Mouse (Mus musculus) ovary, postnatal 10 days (tissue): ENCODE data around the gene Fam186b.
"Not testable (repeated sequence)": the region's sequence is repeated elsewhere in the genome, so short reads cannot be mapped to it uniquely, and the experiment has no call there.

Experiments
- DNase-seq: peaks from one replicate; pipeline ENCODE4 v3.0.0; 2022; ENCODE audit warnings: low spot score

The Fam186b gene

GRCm38 (mm10) chr15:99259730-99260252, 35.9 kb downstream of the Fam186b start:
- DNase-seq: no peak

DNA sequence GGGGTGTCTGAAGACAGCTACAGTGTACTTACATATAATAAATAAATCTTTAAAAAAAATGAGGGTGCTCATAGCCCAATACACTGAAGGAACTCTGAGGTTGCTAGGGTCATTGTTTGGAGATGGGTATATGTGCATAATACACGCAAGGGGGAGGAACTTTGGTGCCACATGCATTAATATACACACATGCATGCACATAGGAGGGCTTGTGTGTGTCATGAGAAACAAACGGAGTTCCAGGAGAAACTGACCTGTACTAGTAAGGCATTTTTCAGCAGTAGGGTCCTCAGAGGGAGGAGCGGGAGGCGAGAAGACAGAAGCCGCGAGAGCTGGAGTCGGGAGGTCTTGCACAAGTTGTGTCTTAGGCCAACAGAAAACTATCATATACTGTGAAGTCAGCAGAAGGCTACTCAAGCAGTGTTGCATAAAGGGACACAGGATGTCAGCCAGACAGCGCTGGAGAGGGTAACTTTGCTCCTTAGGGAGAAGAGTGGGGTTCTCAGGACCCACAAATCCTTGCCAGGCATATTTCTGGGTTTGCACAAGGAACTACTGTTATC, 36.4 kb downstream of the Fam186b start:
- no peak for DNase-seq

- DNase-seq: no peak
Measured at GRCm38 (mm10) chr15:99255241-99255749, 40.4 kb downstream of the Fam186b start.

- DNase-seq: no peak
Measured at GRCm38 (mm10) chr15:99254477-99255005, 41.1 kb downstream of the Fam186b start.

DNA sequence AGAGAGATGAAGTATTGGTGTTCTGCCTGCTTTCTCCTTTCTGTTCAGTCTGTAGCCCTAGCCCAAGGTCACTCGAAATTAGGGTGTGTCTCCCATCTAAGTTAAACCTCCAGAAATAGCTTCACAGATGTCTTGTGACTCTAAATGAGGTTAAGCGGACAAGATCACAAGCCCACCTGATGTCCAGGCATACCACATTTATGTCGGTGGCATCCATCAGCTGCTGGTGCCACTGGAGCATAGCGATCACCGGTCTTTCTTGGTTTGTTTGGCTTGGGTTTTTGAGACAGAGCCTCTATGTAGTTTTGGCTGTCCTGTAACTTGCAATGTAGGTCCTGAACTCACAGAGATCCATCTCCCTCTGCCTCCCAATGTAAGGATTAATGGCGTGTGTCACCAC, 41.9 kb downstream of the Fam186b start:
- no peak for DNase-seq

GRCm38 (mm10) chr15:99253175-99253479, 42.6 kb downstream of the Fam186b start:
- not testable (repeated sequence) for DNase-seq

DNA sequence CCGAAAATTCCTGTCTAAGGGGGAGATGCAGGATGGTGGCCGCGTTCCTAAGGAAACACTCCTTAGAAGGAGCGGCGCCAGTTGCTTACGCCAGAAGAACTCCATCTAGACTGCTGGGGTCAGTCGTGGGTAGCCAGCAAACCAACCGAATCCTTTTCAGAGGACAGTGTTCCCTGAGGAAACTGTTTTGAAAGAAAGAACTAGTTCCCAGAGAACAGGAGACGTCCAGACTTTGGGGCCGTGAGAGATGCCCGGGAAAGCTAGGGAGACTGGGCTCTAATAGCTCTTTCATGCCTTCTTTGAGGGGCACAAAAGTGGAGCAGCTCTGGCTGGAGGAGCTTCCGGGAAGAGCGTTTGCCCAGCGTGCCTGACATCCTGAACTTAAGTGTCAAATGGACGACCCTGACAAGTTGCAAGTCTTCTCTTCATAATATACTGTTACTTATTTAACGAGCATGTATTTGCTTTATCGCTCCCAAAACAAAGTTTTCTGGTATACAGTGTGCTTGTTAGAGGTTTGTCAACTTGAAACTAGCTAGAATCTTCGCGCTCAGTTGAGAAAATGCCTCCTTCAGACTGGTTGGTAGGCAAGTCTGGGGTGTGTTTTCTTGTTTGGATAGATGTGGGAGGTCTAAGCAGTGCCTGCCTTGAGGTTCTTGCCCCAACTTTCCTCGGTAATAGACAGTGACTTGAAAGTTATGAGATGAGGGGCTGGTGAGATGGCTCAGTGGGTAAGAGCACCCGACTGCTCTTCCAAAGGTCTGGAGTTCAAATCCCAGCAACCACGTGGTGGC, 43.1 kb downstream of the Fam186b start:
- no peak for DNase-seq

DNA sequence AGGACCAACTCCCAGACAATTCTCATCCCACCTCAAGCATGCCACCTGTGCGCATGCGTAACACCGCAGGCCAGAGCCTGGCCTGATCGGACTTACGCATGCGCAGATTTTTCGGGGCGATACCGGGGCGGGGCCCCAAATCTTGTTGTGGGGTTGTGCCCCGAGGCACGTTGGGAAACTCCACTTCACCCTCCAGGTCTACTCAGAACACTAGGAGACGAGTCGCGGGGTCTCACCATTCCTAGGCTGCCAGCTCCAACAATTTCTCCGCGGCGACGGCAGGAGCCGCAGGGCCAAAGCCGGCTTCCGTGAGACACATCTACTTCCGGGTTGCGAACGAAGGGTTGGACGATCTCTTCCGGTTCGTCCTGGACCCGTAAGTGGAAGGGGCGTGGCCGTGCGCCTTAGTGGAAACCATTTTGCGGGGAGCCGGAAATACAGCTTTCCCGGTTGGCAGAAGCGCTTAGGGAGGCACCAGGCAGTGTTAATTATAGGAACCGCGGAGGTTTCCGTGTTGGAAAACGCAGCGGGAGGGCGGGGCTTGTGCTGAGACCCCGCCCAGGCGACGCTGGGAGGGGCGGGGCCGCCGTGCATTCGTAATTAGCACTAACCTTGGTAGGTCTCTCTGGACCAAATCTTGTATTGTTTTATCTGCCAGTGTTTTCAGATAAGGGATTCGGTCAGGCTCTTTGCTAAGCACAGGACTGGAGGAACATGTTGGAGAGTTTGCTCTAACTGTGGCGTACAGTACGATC, 43.9 kb downstream of the Fam186b start, which contains the start of gene Mcrs1:
TSS of gene Mcrs1 (minus strand) at position 336 of the 755 bp plus-strand sequence.
- DNase-seq: peak; percentile 92

DNA sequence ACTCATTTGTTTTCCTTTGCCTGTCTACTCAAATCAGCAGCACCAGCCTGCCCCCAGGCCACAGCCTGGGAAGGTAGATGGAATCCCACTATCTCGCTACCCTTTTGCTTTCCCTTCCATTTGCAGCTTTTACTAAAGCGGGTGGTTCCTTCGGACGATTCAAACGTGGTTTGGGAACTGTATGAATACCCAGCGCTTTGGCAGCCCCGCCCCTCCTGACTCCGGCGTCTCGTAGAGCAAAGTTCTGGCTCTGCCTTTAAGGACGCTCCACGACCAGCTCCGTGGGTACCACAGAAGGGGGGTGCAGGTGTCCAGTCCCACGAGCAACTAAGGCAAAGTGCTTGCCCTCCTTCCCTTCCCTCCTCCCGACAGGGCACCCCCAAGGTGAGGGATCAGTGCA, 44.6 kb downstream of the Fam186b start:
- not testable (repeated sequence) for DNase-seq

DNA sequence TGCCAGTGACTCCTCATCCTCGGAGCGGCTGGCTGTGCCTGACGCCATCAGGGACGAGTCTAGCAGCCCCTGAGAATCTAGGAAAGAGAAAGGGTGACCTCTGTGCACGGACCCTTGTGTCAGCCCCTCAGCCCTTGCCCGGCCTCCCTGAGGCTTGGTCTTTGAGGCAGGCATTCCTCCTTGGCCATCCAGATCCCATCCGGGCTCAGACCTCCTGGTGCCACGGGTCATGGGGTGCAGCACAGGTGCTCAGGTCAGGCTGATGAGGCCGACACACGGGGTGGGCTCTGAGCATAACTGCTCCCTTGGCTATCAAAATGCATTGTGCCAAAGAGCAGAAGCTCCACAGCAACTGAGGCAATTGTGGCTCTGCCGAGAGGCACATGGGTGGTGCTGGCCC, 45.8 kb downstream of the Fam186b start:
- no peak for DNase-seq

DNA sequence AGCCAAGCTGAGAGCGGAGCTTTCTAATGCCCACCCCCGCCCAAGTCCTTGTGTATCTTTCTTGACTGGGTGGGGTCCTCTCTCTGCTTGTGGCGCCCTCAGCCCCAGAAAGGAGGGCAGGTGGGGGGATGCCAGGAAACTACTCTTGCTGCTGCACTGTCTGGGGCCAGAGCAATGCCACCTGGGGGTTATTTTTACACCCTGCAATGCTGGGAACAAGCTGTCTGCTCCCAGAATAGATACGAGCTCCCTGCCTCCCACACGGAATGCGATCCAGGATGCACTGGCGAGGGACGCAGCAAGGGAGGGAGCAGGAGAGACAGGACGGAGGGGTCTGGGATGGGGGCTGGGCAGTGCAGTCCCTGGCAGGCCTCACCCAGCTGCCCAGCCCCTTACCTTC, 46.7 kb downstream of the Fam186b start:
- DNase-seq: no peak

GRCm38 (mm10) chr15:99246736-99247135, 49.0 kb downstream of the Fam186b start:
- DNase-seq: not testable (repeated sequence)

- DNase-seq: no peak
Measured at GRCm38 (mm10) chr15:99242045-99242444, 53.6 kb downstream of the Fam186b start.

- no peak for DNase-seq
Measured at GRCm38 (mm10) chr15:99241249-99241648, 54.4 kb downstream of the Fam186b start.

DNA sequence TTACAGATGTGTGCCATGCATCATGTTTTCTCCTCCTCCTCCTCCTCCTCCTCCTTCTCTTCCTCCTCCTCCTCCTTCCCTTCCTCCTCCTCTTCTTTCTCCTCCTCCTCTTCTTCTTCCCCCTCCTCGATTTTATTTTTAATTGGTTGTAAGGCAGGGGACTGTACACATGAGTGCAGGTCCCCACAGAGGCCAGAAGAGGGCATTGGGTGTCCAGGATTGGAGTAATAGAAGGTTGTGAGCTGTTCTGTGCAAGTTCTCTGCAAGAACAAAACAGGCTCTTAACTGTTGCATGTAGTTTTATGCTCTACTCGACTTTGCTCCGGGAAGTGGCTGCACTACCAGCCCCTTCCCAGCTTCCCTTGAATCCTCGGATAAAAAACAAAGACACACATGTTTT, 55.6 kb downstream of the Fam186b start:
- DNase-seq: no peak

DNA sequence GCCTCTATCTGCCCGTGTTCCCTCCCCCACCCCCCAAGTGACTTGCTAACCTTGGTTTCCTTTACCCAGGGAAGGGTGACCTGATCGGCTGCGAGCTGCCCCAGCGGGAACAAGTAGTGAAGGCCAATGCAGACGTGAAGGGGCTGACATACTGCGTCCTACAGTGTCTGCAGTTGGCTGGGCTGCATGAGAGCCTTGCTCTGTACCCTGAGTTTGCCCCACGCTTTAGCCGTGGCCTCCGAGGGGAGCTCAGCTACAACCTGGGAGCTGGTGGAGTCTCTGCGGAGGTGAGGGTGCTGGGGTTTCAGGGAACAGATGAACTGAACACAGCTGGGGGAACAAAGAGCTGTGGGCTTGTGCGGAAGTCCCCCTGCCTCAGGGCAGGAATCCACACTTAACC, 57.7 kb downstream of the Fam186b start:
- DNase-seq: no peak

GRCm38 (mm10) chr15:99234326-99235010, 61.2 kb downstream of the Fam186b start:
- no peak for DNase-seq

GRCm38 (mm10) chr15:99233719-99234118, 62.0 kb downstream of the Fam186b start:
- no peak for DNase-seq

- DNase-seq: no peak
Measured at GRCm38 (mm10) chr15:99231998-99232397, 63.7 kb downstream of the Fam186b start.

DNA sequence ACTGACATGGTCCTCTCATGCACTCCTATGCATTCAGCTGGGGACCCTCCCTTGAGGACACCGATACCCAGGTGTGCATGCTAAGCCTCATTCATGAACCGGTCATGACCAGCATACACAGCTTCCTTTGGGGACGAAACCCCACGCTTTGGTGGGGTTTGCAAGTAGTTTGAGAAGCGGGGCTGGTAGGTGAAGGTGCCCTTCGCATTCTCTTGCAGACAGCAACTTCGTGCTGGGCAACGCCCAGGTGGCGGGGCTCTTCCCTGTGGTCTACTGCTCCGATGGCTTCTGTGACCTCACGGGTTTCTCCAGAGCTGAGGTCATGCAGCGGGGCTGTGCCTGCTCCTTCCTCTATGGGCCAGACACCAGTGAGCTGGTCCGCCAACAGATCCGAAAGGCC, 69.6 kb downstream of the Fam186b start:
- DNase-seq: no peak

- DNase-seq: no peak
Measured at GRCm38 (mm10) chr15:99225081-99225810, 70.4 kb downstream of the Fam186b start.
